Mouse (Mus musculus): Measurements from ENCODE around the gene Rtkn2. TPM values are rescaled to one million over a fixed set of nuclear protein-coding genes. Genes with fewer than 3 reads are reported as not detected.

Rtkn2 gene
- polyA plus RNA-seq (2012; fragmentation: generic; extraction: Trizol), result 3.5 TPM

DNA sequence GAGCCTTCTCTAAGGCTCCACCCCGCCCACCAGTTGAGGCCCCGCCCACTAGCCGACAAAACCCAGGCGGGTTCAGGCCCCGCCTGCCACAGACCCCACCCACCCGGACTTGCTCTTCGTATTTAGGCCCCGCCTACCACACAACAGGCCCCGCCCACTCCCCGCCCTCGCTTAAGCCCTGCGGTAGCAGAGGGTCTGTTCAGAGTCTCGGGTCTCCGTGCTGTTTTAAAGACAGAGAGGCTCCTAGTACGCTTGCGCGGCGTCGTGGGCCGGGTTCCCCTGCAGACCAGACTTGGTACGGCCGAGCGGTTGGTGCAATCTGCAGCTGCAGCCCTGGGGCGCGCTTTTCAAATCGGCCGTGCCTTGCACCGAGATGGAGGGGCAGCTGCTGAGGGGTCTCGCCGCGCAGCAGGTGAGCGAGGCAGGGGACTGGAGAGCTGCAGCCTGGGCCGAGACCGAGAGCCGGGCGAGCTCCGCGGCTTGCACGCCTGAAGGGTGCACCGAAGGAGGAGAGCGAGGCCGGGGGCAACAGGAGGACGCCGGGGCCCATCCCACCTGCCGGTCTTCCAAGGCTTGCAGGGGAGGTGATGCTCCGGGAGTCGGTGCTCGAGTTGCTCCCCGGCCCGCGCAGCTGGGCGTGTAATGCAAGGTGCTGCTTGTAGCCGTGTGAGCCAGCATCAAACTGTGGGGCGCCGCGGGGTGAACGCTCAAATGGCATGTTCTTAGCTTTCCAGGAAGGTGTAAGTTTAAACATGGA lies at the start of gene Rtkn2:
Gene Rtkn2 (plus strand): TSS at position 170 of the 757 bp plus-strand sequence.
- Histone ChIP-seq H3K4me3 (peak within 1 kb of the TSS; percentile 31), H3K4me2 (ENCODE audit: low read depth) (peak within 1 kb of the TSS; percentile 73), H3K79me2 (ENCODE audit: control insufficient read depth, insufficient read depth) (peaks cover 8% of the 10 kb centered on the region), H3ac (ENCODE audit: control insufficient read depth, insufficient read length) (no peak within 1 kb of the TSS), H3K36me3 (ENCODE audit: control insufficient read depth, insufficient read depth) (no peaks in the 10 kb centered on the region), H3K27me3 (ENCODE audit: control insufficient read depth, insufficient read depth, insufficient read length) (no peaks in the 10 kb centered on the region)
- peak; percentile 94 for TF ChIP-seq E2F4 (IDR thresholded peaks at IDR 0.05; ENCODE audit: insufficient read depth)
- TF ChIP-seq MAX (IDR thresholded peaks at IDR 0.05; ENCODE audit: low read depth), result no peak
- TF ChIP-seq USF1 (IDR thresholded peaks at IDR 0.05; ENCODE audit: low read depth), result no peak
- TF ChIP-seq MYOG (IDR thresholded peaks at IDR 0.05; ENCODE audit: control insufficient read depth in 1 of 3, insufficient read depth in 1 of 3, insufficient read length in 2 of 3, low read depth in 2 of 3), result peak in 1 of 3 experiments; percentile 36
- no peak for TF ChIP-seq REST (IDR thresholded peaks at IDR 0.05; ENCODE audit: insufficient read depth, insufficient read length)
- TF ChIP-seq POLR2A (IDR thresholded peaks at IDR 0.05; ENCODE audit: insufficient read length, low read depth), result no peak
- no peak for TF ChIP-seq SRF (IDR thresholded peaks at IDR 0.05; ENCODE audit: control insufficient read depth, insufficient read length, low read depth)
- peak in 1 of 3 experiments; percentile 0 for TF ChIP-seq MYOD1 (IDR thresholded peaks at IDR 0.05; ENCODE audit: control insufficient read depth in 1 of 3, insufficient read length in 2 of 3, low read depth in 2 of 3)
- no peak for TF ChIP-seq CEBPB (IDR thresholded peaks at IDR 0.05; ENCODE audit: insufficient read depth, poor library complexity, severe bottlenecking)
- TF ChIP-seq POLR2AphosphoS2 (IDR thresholded peaks at IDR 0.05; ENCODE audit: insufficient read length, low read depth), result no peak
- no peak for TF ChIP-seq TCF12 (IDR thresholded peaks at IDR 0.05; ENCODE audit: insufficient read depth, poor library complexity, severe bottlenecking)
- TF ChIP-seq TCF3 (IDR thresholded peaks at IDR 0.05; ENCODE audit: insufficient read length, low read depth), result no peak

DNA sequence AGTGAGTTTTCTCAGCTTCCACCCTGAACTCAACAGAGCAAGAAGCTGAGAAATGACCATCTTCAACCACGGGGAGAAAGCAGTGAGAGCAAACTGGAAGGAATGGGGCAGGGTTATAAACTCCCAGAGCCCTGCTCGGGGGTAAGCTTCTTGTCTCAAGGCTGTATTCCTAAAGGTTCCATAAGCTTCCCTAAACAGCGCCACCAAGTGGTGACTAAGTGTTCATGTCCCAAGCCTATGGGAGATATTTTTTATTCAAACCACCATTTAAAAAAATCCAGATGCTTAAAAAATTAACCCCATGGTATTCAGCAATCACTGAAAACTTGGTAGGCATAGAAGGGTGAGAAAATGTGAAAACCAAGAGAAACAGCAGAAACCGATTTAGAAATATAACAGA lies 48.0 kb upstream of the Rtkn2 start:
- H3K4me2 ChIP-seq (ENCODE audit: low read depth), result no peak overlapping the region
- TF ChIP-seq MAX (IDR thresholded peaks at IDR 0.05; ENCODE audit: low read depth), result no peak
- no peak for TF ChIP-seq E2F4 (IDR thresholded peaks at IDR 0.05; ENCODE audit: insufficient read depth)
- no peak for TF ChIP-seq POLR2AphosphoS2 (IDR thresholded peaks at IDR 0.05; ENCODE audit: insufficient read length, low read depth)
- TF ChIP-seq MYOG (IDR thresholded peaks at IDR 0.05; ENCODE audit: control insufficient read depth in 1 of 3, insufficient read depth in 1 of 3, insufficient read length in 2 of 3, low read depth in 2 of 3), result no peak
- no peak for TF ChIP-seq SRF (IDR thresholded peaks at IDR 0.05; ENCODE audit: control insufficient read depth, insufficient read length, low read depth)
- no peak for TF ChIP-seq CEBPB (IDR thresholded peaks at IDR 0.05; ENCODE audit: insufficient read depth, poor library complexity, severe bottlenecking)
- TF ChIP-seq USF1 (IDR thresholded peaks at IDR 0.05; ENCODE audit: low read depth), result no peak
- TF ChIP-seq TCF3 (IDR thresholded peaks at IDR 0.05; ENCODE audit: insufficient read length, low read depth), result no peak
- TF ChIP-seq MYOD1 (IDR thresholded peaks at IDR 0.05; ENCODE audit: control insufficient read depth in 1 of 3, insufficient read length in 2 of 3, low read depth in 2 of 3), result no peak
- no peak for TF ChIP-seq REST (IDR thresholded peaks at IDR 0.05; ENCODE audit: insufficient read depth, insufficient read length)
- TF ChIP-seq POLR2A (IDR thresholded peaks at IDR 0.05; ENCODE audit: insufficient read length, low read depth), result no peak
- no peaks in the 10 kb centered on the region for H3K27me3 ChIP-seq (ENCODE audit: control insufficient read depth, insufficient read depth, insufficient read length)
- H3ac ChIP-seq (ENCODE audit: control insufficient read depth, insufficient read length), result no peak overlapping the region
- no peak overlapping the region for H3K4me3 ChIP-seq
- H3K79me2 ChIP-seq (ENCODE audit: control insufficient read depth, insufficient read depth), result no peaks in the 10 kb centered on the region
- H3K36me3 ChIP-seq (ENCODE audit: control insufficient read depth, insufficient read depth), result no peaks in the 10 kb centered on the region

DNA sequence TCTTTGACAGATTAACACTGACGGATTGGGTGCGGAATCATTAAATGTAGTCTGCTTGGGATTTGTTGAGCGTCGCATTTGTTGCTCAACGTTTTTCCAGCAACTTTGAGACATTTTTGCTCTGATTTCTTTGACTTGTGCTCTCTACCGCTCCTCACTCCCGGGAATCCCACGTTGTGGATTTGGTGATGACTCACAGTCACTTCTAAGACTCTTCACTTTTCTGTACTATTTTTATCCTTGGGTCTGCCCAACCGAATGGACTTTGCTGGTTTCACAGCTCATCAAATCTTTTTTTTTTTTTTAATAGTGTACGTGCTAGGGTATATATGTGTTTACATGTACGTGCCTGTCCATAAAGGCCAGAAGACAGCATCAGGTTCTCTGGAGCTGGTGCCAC lies 46.6 kb upstream of the Rtkn2 start:
- Histone ChIP-seq H3K79me2 (ENCODE audit: control insufficient read depth, insufficient read depth) (no peaks in the 10 kb centered on the region), H3K4me2 (ENCODE audit: low read depth) (peak overlapping the region; percentile 36)

DNA sequence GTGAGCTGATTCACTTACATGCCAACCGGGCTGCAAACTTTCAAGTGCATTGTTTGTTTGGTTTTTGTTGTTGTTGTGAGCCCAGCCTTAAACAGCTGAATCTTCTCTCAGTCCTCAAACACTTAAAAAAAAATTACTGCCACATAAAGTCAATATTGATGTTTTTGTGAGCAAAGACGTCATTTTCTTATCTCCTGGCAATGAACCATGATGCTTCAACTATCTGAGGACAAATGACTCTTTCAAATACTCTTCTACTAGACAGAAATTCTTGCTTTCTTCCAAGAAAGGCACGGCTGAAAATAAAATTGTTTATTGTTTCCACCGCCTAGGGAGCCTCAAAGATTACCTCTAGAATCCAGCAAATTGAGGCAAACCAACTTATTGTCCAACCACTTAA lies 42.4 kb upstream of the Rtkn2 start:
- Histone ChIP-seq H3K27me3 (ENCODE audit: control insufficient read depth, insufficient read depth, insufficient read length) (no peaks in the 10 kb centered on the region), H3ac (ENCODE audit: control insufficient read depth, insufficient read length) (no peak overlapping the region), H3K36me3 (ENCODE audit: control insufficient read depth, insufficient read depth) (no peaks in the 10 kb centered on the region), H3K4me2 (ENCODE audit: low read depth) (no peak overlapping the region), H3K79me2 (ENCODE audit: control insufficient read depth, insufficient read depth) (no peaks in the 10 kb centered on the region), H3K4me3 (no peak overlapping the region)
- TF ChIP-seq SRF (IDR thresholded peaks at IDR 0.05; ENCODE audit: control insufficient read depth, insufficient read length, low read depth) (no peak), TCF12 (IDR thresholded peaks at IDR 0.05; ENCODE audit: insufficient read depth, poor library complexity, severe bottlenecking) (no peak), E2F4 (IDR thresholded peaks at IDR 0.05; ENCODE audit: insufficient read depth) (no peak)

More for the DNA sequence above, 46.6 kb upstream of the Rtkn2 start:
- H3K27me3 ChIP-seq (ENCODE audit: control insufficient read depth, insufficient read depth, insufficient read length), result no peaks in the 10 kb centered on the region
- H3ac ChIP-seq (ENCODE audit: control insufficient read depth, insufficient read length), result no peak overlapping the region
- H3K4me3 ChIP-seq, result no peak overlapping the region
- TF ChIP-seq POLR2A (IDR thresholded peaks at IDR 0.05; ENCODE audit: insufficient read length, low read depth), result no peak
- TF ChIP-seq REST (IDR thresholded peaks at IDR 0.05; ENCODE audit: insufficient read depth, insufficient read length), result no peak
- TF ChIP-seq SRF (IDR thresholded peaks at IDR 0.05; ENCODE audit: control insufficient read depth, insufficient read length, low read depth), result no peak
- no peak for TF ChIP-seq MYOG (IDR thresholded peaks at IDR 0.05; ENCODE audit: control insufficient read depth in 1 of 3, insufficient read depth in 1 of 3, insufficient read length in 2 of 3, low read depth in 2 of 3)
- TF ChIP-seq CEBPB (IDR thresholded peaks at IDR 0.05; ENCODE audit: insufficient read depth, poor library complexity, severe bottlenecking), result no peak
- TF ChIP-seq TCF12 (IDR thresholded peaks at IDR 0.05; ENCODE audit: insufficient read depth, poor library complexity, severe bottlenecking), result no peak
- TF ChIP-seq USF1 (IDR thresholded peaks at IDR 0.05; ENCODE audit: low read depth), result no peak
- no peak for TF ChIP-seq MAX (IDR thresholded peaks at IDR 0.05; ENCODE audit: low read depth)
- no peak for TF ChIP-seq POLR2AphosphoS2 (IDR thresholded peaks at IDR 0.05; ENCODE audit: insufficient read length, low read depth)
- no peak for TF ChIP-seq MYOD1 (IDR thresholded peaks at IDR 0.05; ENCODE audit: control insufficient read depth in 1 of 3, insufficient read length in 2 of 3, low read depth in 2 of 3)
- TF ChIP-seq E2F4 (IDR thresholded peaks at IDR 0.05; ENCODE audit: insufficient read depth), result no peak
- TF ChIP-seq TCF3 (IDR thresholded peaks at IDR 0.05; ENCODE audit: insufficient read length, low read depth), result no peak
- no peaks in the 10 kb centered on the region for H3K36me3 ChIP-seq (ENCODE audit: control insufficient read depth, insufficient read depth)
